Mouse (Mus musculus) kidney, embryonic 15.5 days (tissue): ENCODE data around the gene Pkd1l2. TPM values are rescaled to one million over a fixed set of nuclear protein-coding genes. Genes with fewer than 3 reads are reported as not detected.

Experiments used
- ATAC-seq: fragments of 200-750 bp; cut with Nextera tagmentation; replicated peaks from 2 replicates; pipeline ENCODE4 v1.8.0; 2017; ENCODE audit warnings: moderate TSS enrichment; ENCODE audit not compliant: low FRiP score
- H3K27ac ChIP-seq: fragments of 300-500 bp; sonication (generic); 2 replicates; pipeline ENCODE4 v1.5.1; 2015; ENCODE audit warnings: mild to moderate bottlenecking, inconsistent platforms
- H3K27me3 ChIP-seq: fragments of 300-500 bp; sonication (generic); 2 replicates; pipeline ENCODE4 v1.6.1; 2015; ENCODE audit warnings: inconsistent platforms
- H3K36me3 ChIP-seq: fragments of 300-500 bp; sonication (generic); 2 replicates; pipeline ENCODE4 v1.6.1; 2015; ENCODE audit warnings: inconsistent platforms
- H3K4me1 ChIP-seq: fragments of 300-500 bp; sonication (generic); 2 replicates; pipeline ENCODE4 v1.6.1; 2015; ENCODE audit warnings: inconsistent platforms
- H3K4me2 ChIP-seq: fragments of 300-500 bp; sonication (generic); 2 replicates; pipeline ENCODE4 v1.6.1; 2015; ENCODE audit warnings: moderate library complexity, mild to moderate bottlenecking, inconsistent platforms
- H3K4me3 ChIP-seq: fragments of 300-500 bp; sonication (generic); replicated peaks from 2 replicates; pipeline ENCODE4 v1.5.1; 2015; ENCODE audit warnings: mild to moderate bottlenecking, inconsistent platforms
- H3K9ac ChIP-seq: fragments of 300-500 bp; sonication (generic); 2 replicates; pipeline ENCODE4 v1.6.1; 2015; ENCODE audit warnings: mild to moderate bottlenecking, inconsistent platforms
- H3K9me3 ChIP-seq: fragments of 300-500 bp; sonication (generic); replicated peaks from 2 replicates; pipeline ENCODE4 v1.6.1; 2016; ENCODE audit warnings: inconsistent platforms
- WGBS: fragments of 180-500 bp; shearing (Covaris S2); methylation state at CpG from one replicate; pipeline ENCODE4 v1.1.7; 2015; ENCODE audit warnings: mixed read lengths; 5-methylcytosine and 5-hydroxymethylcytosine counted together
- polyA plus RNA-seq: library from polyadenylated mRNA; unstranded; fragments of >200 nt; fragmentation: Nextera tagmentation; extraction: Ambion mirVana; gene quantifications from 2 replicates; pipeline ENCODE4 v1.2.1, GENCODE M21; 2015

The Pkd1l2 gene
- polyA plus RNA-seq, 1 experiment from 2014 or later: 0.05 TPM

GRCm38 (mm10) chr8:116989842-116990241, 92.4 kb downstream of the Pkd1l2 start:
- Histone ChIP-seq H3K27me3 (no peaks in the 10 kb centered on the region), H3K4me2 (no peak overlapping the region), H3K9ac (no peak overlapping the region), H3K27ac (no peak overlapping the region), H3K4me3 (no peak overlapping the region), H3K4me1 (peaks cover 22% of the 10 kb centered on the region), H3K9me3 (no peaks in the 10 kb centered on the region), H3K36me3 (peaks cover 48% of the 10 kb centered on the region)
- no peak for ATAC-seq
- 96% methylated on average over 3 of the region's 3 CpGs for WGBS

- H3K4me2 ChIP-seq: 0 out of 2 replicates have a peak overlapping the region, but pooled peaks have one; percentile 31
- WGBS: 13% methylated on average over 4 of the region's 4 CpGs
- H3K9ac ChIP-seq: no peak overlapping the region
Observed at GRCm38 (mm10) chr8:116980117-116980516, 102.1 kb downstream of the Pkd1l2 start.

GRCm38 (mm10) chr8:116978631-116979256, 103.5 kb downstream of the Pkd1l2 start, which contains the start of gene 1700030J22Rik:
Gene 1700030J22Rik, minus strand, starts transcription at chr8:116978959.
- WGBS: under 1% methylated on average over 46 of the region's 46 CpGs
- ATAC-seq: peak; percentile 98
- peaks cover 27% of the 10 kb centered on the region for H3K36me3 ChIP-seq
- peak within 1 kb of the TSS; percentile 88 for H3K4me2 ChIP-seq
- H3K9me3 ChIP-seq: no peaks in the 10 kb centered on the region
- peak within 1 kb of the TSS; percentile 79 for H3K4me3 ChIP-seq
- H3K9ac ChIP-seq: peak within 1 kb of the TSS; percentile 47
- peaks cover 27% of the 10 kb centered on the region for H3K4me1 ChIP-seq
- H3K27ac ChIP-seq: peak within 1 kb of the TSS; percentile 65; the same call in 1 of the 2 replicates
- no peaks in the 10 kb centered on the region for H3K27me3 ChIP-seq

More at GRCm38 (mm10) chr8:116980117-116980516, 102.1 kb downstream of the Pkd1l2 start:
- no peak overlapping the region for H3K4me3 ChIP-seq
- H3K4me1 ChIP-seq: peaks cover 25% of the 10 kb centered on the region
- no peak for ATAC-seq
- no peak overlapping the region for H3K27ac ChIP-seq
- peaks cover 39% of the 10 kb centered on the region for H3K36me3 ChIP-seq
- H3K27me3 ChIP-seq: no peaks in the 10 kb centered on the region
- no peaks in the 10 kb centered on the region for H3K9me3 ChIP-seq

GRCm38 (mm10) chr8:116978052-116978451, 104.2 kb downstream of the Pkd1l2 start:
- Histone ChIP-seq H3K4me1 (peaks cover 27% of the 10 kb centered on the region), H3K9ac (peak overlapping the region; percentile 47), H3K4me2 (peak overlapping the region; percentile 88), H3K9me3 (no peaks in the 10 kb centered on the region), H3K4me3 (peak overlapping the region; percentile 79), H3K27ac (no peak overlapping the region; the same call in 1 of the 2 replicates), H3K36me3 (peaks cover 20% of the 10 kb centered on the region), H3K27me3 (no peaks in the 10 kb centered on the region)
- WGBS: 35% methylated on average over 8 of the region's 8 CpGs
- no peak for ATAC-seq

- Histone ChIP-seq H3K9ac (no peak overlapping the region), H3K4me2 (no peak overlapping the region), H3K36me3 (no peaks in the 10 kb centered on the region), H3K9me3 (no peaks in the 10 kb centered on the region), H3K4me1 (peaks cover 27% of the 10 kb centered on the region), H3K27ac (no peak overlapping the region; the same call in 1 of the 2 replicates), H3K4me3 (no peak overlapping the region), H3K27me3 (no peaks in the 10 kb centered on the region)
- ATAC-seq: no peak
- 50% methylated on average over 5 of the region's 5 CpGs for WGBS
Observed at GRCm38 (mm10) chr8:116975606-116976005, 106.6 kb downstream of the Pkd1l2 start.

DNA sequence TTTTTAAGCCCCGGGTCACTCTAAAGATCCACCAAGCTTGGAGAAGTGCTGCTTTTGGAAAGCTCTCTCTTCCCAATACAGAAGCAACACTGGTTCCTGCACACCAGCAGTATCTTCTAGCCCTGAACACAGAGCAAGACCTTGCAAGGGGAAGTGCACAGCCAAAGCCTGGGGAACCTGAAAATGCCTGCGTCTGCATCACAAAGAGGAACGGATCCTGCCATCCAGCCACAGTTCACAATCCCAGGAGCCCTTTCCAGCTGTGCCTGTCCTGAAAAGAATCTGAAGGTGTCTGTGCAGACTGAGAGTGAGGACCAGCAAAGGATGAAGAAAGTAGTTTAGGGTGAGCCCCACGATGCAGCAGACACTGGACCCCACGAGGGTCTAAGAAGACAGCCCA, 107.2 kb downstream of the Pkd1l2 start:
- Histone ChIP-seq H3K9me3 (no peaks in the 10 kb centered on the region), H3K27ac (no peak overlapping the region; the same call in 1 of the 2 replicates), H3K4me1 (peaks cover 26% of the 10 kb centered on the region), H3K4me2 (no peak overlapping the region), H3K27me3 (no peaks in the 10 kb centered on the region), H3K4me3 (no peak overlapping the region), H3K9ac (no peak overlapping the region), H3K36me3 (no peaks in the 10 kb centered on the region)
- WGBS: 36% methylated on average over 5 of the region's 5 CpGs
- no peak for ATAC-seq

DNA sequence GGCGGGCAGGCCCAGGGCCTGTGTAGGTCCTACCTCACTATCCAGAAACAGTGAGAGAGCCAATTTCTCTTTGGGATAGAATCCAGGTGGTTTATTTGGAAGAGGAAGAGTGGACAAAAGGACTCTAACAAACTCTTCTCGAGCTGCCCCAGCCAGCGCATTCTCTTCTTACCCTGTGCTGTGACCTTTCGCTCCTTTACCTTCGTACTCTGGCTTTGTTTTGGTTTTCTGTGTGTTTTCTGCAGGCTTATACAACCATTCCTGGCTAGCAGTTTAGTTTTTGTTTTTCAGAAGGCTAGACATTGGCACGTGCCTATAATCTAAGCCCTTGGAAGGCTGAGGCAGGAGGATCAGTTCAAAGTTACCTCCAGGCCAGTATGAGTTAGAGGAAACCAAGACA, 112.7 kb downstream of the Pkd1l2 start:
- no peak overlapping the region for H3K4me2 ChIP-seq
- no peaks in the 10 kb centered on the region for H3K36me3 ChIP-seq
- H3K4me3 ChIP-seq: no peak overlapping the region
- no peak overlapping the region for H3K9ac ChIP-seq
- H3K27ac ChIP-seq: no peak overlapping the region
- no peaks in the 10 kb centered on the region for H3K4me1 ChIP-seq
- H3K27me3 ChIP-seq: no peaks in the 10 kb centered on the region
- ATAC-seq: no peak
- WGBS: 83% methylated on average over 6 of the region's 6 CpGs
- H3K9me3 ChIP-seq: no peaks in the 10 kb centered on the region

DNA sequence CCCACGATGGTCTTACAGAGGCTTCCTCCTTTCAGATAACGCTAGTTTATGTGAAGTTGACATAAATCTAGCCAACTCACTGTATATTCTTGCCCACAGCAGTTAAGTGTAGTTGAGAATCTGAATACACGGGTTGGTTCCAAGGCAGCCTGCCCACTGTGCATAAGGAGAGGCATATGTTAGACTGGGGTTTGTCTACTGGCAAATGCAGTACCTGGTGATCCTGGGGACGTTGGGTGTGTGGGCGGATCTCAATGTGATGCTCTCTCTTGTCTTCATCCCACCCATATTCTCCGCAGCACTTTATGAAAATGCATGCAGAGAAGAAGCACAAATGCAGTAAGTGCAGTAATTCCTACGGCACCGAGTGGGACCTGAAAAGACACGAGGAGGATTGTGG, 127.8 kb downstream of the Pkd1l2 start:
- H3K27ac ChIP-seq: no peak overlapping the region
- H3K4me1 ChIP-seq: peaks cover 7% of the 10 kb centered on the region
- no peak for ATAC-seq
- H3K4me2 ChIP-seq: no peak overlapping the region
- H3K9ac ChIP-seq: no peak overlapping the region
- no peaks in the 10 kb centered on the region for H3K9me3 ChIP-seq
- H3K36me3 ChIP-seq: peaks cover 59% of the 10 kb centered on the region
- H3K4me3 ChIP-seq: no peak overlapping the region
- H3K27me3 ChIP-seq: no peaks in the 10 kb centered on the region
- 95% methylated on average over 9 of the region's 9 CpGs for WGBS

DNA sequence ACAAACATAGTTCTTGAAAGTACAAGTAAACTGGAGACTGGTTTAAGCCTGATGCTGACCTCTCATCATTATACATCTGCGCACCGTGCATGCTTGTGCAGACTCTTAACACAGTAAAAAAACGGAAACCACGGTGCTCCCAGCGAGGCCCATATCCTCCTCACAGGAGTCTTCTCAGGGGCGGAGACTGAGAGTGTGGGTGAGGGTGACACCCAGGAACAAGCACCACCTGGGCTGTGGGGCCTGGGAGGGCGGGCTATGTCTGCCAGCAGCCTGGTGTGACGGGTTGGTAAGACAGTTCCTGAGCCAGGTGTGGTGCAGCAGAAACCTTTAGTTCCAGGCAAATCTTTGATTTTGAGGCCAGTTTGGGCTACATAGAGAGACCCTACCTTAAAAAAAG, 129.8 kb downstream of the Pkd1l2 start:
- Histone ChIP-seq H3K27ac (no peak overlapping the region), H3K9me3 (no peaks in the 10 kb centered on the region), H3K36me3 (peaks cover 46% of the 10 kb centered on the region), H3K27me3 (no peaks in the 10 kb centered on the region), H3K4me3 (no peak overlapping the region), H3K4me1 (peaks cover 7% of the 10 kb centered on the region), H3K4me2 (no peak overlapping the region), H3K9ac (no peak overlapping the region)
- no peak for ATAC-seq
- WGBS: 89% methylated on average over 8 of the region's 8 CpGs

GRCm38 (mm10) chr8:116951778-116952177, 130.5 kb downstream of the Pkd1l2 start:
- H3K36me3 ChIP-seq: peaks cover 39% of the 10 kb centered on the region
- no peaks in the 10 kb centered on the region for H3K27me3 ChIP-seq
- H3K4me2 ChIP-seq: no peak overlapping the region
- peaks cover 9% of the 10 kb centered on the region for H3K4me1 ChIP-seq
- 93% methylated on average over 2 of the region's 2 CpGs for WGBS
- no peak overlapping the region for H3K9ac ChIP-seq
- no peaks in the 10 kb centered on the region for H3K9me3 ChIP-seq
- no peak overlapping the region for H3K27ac ChIP-seq
- H3K4me3 ChIP-seq: no peak overlapping the region
- ATAC-seq: no peak

- Histone ChIP-seq H3K27me3 (no peaks in the 10 kb centered on the region), H3K9ac (no peak overlapping the region), H3K4me2 (no peak overlapping the region), H3K4me1 (peaks cover 13% of the 10 kb centered on the region), H3K9me3 (no peaks in the 10 kb centered on the region), H3K4me3 (no peak overlapping the region), H3K27ac (no peak overlapping the region), H3K36me3 (peaks cover 35% of the 10 kb centered on the region)
- 59% methylated on average over 5 of the region's 5 CpGs for WGBS
- ATAC-seq: peak; percentile 29; the same call in 1 of the 2 replicates
Observed at GRCm38 (mm10) chr8:116951369-116951768, 130.9 kb downstream of the Pkd1l2 start.

- no peak overlapping the region for H3K27ac ChIP-seq
- no peak overlapping the region for H3K9ac ChIP-seq
- no peaks in the 10 kb centered on the region for H3K27me3 ChIP-seq
- peaks cover 38% of the 10 kb centered on the region for H3K4me1 ChIP-seq
- no peak for ATAC-seq
- H3K9me3 ChIP-seq: no peaks in the 10 kb centered on the region
- no peaks in the 10 kb centered on the region for H3K36me3 ChIP-seq
- H3K4me3 ChIP-seq: no peak overlapping the region
- no peak overlapping the region for H3K4me2 ChIP-seq
- WGBS: 89% methylated on average over 7 of the region's 7 CpGs
Observed at GRCm38 (mm10) chr8:116947589-116947988, 134.7 kb downstream of the Pkd1l2 start.
